Mouse (Mus musculus) small intestine, adult 2 months (tissue): ENCODE measurements around the gene Fam222b.

Experiments used
- CTCF ChIP-seq: fragments of 200-500 bp; IDR thresholded peaks from 2 replicates; pipeline ENCODE4 v1.5.1; 2012; ENCODE audit warnings: low read depth, mild to moderate bottlenecking, control low read depth, inconsistent platforms, low read length, moderate library complexity, mixed read lengths; ENCODE audit not compliant: insufficient replicate concordance, insufficient read length; ENCODE audit errors: extremely low read depth
- POLR2A ChIP-seq: fragments of 200-500 bp; IDR thresholded peaks from 2 replicates; pipeline ENCODE4 v1.6.1; 2012; ENCODE audit warnings: low read depth, mild to moderate bottlenecking, control low read depth, inconsistent platforms, low read length, moderate library complexity

DNA sequence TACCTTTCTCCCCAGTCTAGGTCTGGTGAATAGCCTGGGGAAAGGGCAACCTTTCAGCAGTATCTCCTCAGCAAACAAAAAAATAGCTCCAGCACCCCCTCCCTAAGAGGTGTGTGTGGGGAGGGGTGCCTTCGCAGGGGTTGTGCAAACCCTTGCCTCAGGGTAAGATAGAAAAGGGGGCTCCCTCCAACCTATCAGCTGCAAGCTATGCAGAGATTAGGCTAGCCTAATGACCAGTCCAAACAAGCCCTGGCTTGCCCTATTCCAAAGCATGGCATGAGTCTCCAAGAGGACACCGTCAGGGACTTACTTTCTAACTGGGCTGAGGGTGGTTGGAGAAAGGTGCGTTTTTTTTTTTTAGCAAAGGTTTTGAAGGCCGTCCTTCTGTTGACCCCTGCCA lies 71.7 kb downstream of the Fam222b start:
- TF ChIP-seq CTCF (no peak), POLR2A (no peak)
